Mouse (Mus musculus) liver, embryonic 16.5 days (tissue): ENCODE data around the gene Serpina16. TPM values are rescaled to one million over a fixed set of nuclear protein-coding genes. Genes with fewer than 3 reads are reported as not detected.
"Not testable (repeated sequence)": the region's sequence is repeated elsewhere in the genome, so short reads cannot be mapped to it uniquely, and the experiment has no call there.

Experiments used
- ATAC-seq: fragments of 200-750 bp; cut with Nextera tagmentation; 2 replicates; pipeline ENCODE4 v1.8.0; 2017; ENCODE audit warnings: low read depth, mild to moderate bottlenecking, moderate number of reproducible peaks, moderate library complexity
- H3K27ac ChIP-seq: fragments of 300-500 bp; sonication (generic); 2 replicates; pipeline ENCODE4 v1.5.1; 2014; ENCODE audit warnings: mild to moderate bottlenecking, low read length
- H3K27me3 ChIP-seq: fragments of 300-500 bp; sonication (generic); 2 replicates; pipeline ENCODE4 v1.6.1; 2014; ENCODE audit warnings: low read depth, low read length, mixed read lengths; ENCODE audit not compliant: control insufficient read depth, insufficient read depth
- H3K36me3 ChIP-seq: fragments of 300-500 bp; sonication (generic); 2 replicates; pipeline ENCODE4 v1.6.1; 2014; ENCODE audit warnings: mild to moderate bottlenecking; ENCODE audit not compliant: control insufficient read depth, insufficient read depth
- H3K4me1 ChIP-seq: fragments of 300-500 bp; sonication (generic); 2 replicates; pipeline ENCODE4 v1.6.1; 2014; ENCODE audit warnings: low read depth, low read length, mixed read lengths; ENCODE audit not compliant: control insufficient read depth
- H3K4me2 ChIP-seq: fragments of 300-500 bp; sonication (generic); 2 replicates; pipeline ENCODE4 v1.6.1; 2014; ENCODE audit warnings: low read depth, low read length, mixed read lengths
- H3K4me3 ChIP-seq: fragments of 300-500 bp; sonication (generic); 2 replicates; pipeline ENCODE4 v1.5.1; 2014; ENCODE audit warnings: low read depth, mild to moderate bottlenecking, low read length
- H3K9ac ChIP-seq: fragments of 300-500 bp; sonication (generic); 2 replicates; pipeline ENCODE4 v1.6.1; 2014; ENCODE audit warnings: low read depth, low read length
- H3K9me3 ChIP-seq: fragments of 300-500 bp; sonication (generic); replicated peaks from 2 replicates; pipeline ENCODE4 v1.6.1; 2016; ENCODE audit warnings: low read length; ENCODE audit not compliant: control insufficient read depth
- WGBS: fragments of 180-500 bp; shearing (Covaris S2); extraction: QIAGEN DNeasy Blood & Tissue Kit; methylation state at CpG from one replicate; pipeline ENCODE4 v1.1.7; 2014; ENCODE audit not compliant: insufficient replicate concordance; 5-methylcytosine and 5-hydroxymethylcytosine counted together
- polyA plus RNA-seq: library from polyadenylated mRNA; unstranded; fragments of >200 nt; fragmentation: Nextera tagmentation; extraction: Ambion mirVana; gene quantifications from 2 replicates; pipeline ENCODE4 v1.2.1, GENCODE M21; 2015

The Serpina16 gene
- polyA plus RNA-seq, 1 experiment from 2014 or later: 0.07 TPM

- Histone ChIP-seq H3K4me2 (no peak overlapping the region), H3K4me1 (no peaks in the 10 kb centered on the region; the same call in none of the 2 replicates), H3K9me3 (no peaks in the 10 kb centered on the region), H3K27ac (no peak overlapping the region), H3K27me3 (no peaks in the 10 kb centered on the region), H3K4me3 (no peak overlapping the region), H3K36me3 (no peaks in the 10 kb centered on the region), H3K9ac (no peak overlapping the region)
- no peak for ATAC-seq
- 54% methylated on average over 5 of the region's 5 CpGs for WGBS
Observed at GRCm38 (mm10) chr12:103670344-103670743, 5.6 kb downstream of the Serpina16 start.

- H3K27me3 ChIP-seq: no peaks in the 10 kb centered on the region
- no peak overlapping the region for H3K4me3 ChIP-seq
- H3K9ac ChIP-seq: no peak overlapping the region
- no peak overlapping the region for H3K4me2 ChIP-seq
- no peak for ATAC-seq
- H3K4me1 ChIP-seq: no peaks in the 10 kb centered on the region; the same call in 1 of the 2 replicates
- no peaks in the 10 kb centered on the region for H3K36me3 ChIP-seq
- no peak overlapping the region for H3K27ac ChIP-seq
- no peaks in the 10 kb centered on the region for H3K9me3 ChIP-seq
- 59% methylated on average over 3 of the region's 3 CpGs for WGBS
Observed at GRCm38 (mm10) chr12:103665286-103665685, 10.7 kb downstream of the Serpina16 start.

GRCm38 (mm10) chr12:103662053-103662452 is 13.9 kb downstream of the Serpina16 start:
- H3K36me3 ChIP-seq, H3K9me3 ChIP-seq, H3K4me3 ChIP-seq, H3K4me1 ChIP-seq, H3K4me2 ChIP-seq, H3K27me3 ChIP-seq, H3K9ac ChIP-seq, H3K27ac ChIP-seq: not testable (repeated sequence)
- peak; percentile 71 for ATAC-seq

GRCm38 (mm10) chr12:103660076-103660475 is 15.9 kb downstream of the Serpina16 start:
- 54% methylated on average over 5 of the region's 5 CpGs for WGBS
- no peak overlapping the region for H3K9ac ChIP-seq
- H3K36me3 ChIP-seq: no peaks in the 10 kb centered on the region
- H3K4me2 ChIP-seq: no peak overlapping the region
- no peak for ATAC-seq
- no peak overlapping the region for H3K27ac ChIP-seq
- no peaks in the 10 kb centered on the region; the same call in none of the 2 replicates for H3K4me1 ChIP-seq
- no peaks in the 10 kb centered on the region for H3K27me3 ChIP-seq
- no peaks in the 10 kb centered on the region for H3K9me3 ChIP-seq
- no peak overlapping the region for H3K4me3 ChIP-seq

GRCm38 (mm10) chr12:103659171-103659570 is 16.8 kb downstream of the Serpina16 start:
- Histone ChIP-seq H3K9ac (no peak overlapping the region), H3K9me3 (no peaks in the 10 kb centered on the region), H3K4me2 (no peak overlapping the region), H3K4me3 (no peak overlapping the region), H3K36me3 (no peaks in the 10 kb centered on the region), H3K27me3 (no peaks in the 10 kb centered on the region), H3K27ac (no peak overlapping the region), H3K4me1 (no peaks in the 10 kb centered on the region; the same call in none of the 2 replicates)
- 38% methylated on average over 2 of the region's 2 CpGs for WGBS
- ATAC-seq: no peak

- no peak for ATAC-seq
- Histone ChIP-seq H3K4me3 (no peak overlapping the region), H3K27ac (peak overlapping the region; percentile 14; the same call in 1 of the 2 replicates), H3K4me1 (no peaks in the 10 kb centered on the region; the same call in none of the 2 replicates), H3K9ac (no peak overlapping the region), H3K4me2 (no peak overlapping the region), H3K27me3 (no peaks in the 10 kb centered on the region), H3K36me3 (no peaks in the 10 kb centered on the region), H3K9me3 (no peaks in the 10 kb centered on the region)
- WGBS: 47% methylated on average over 10 of the region's 10 CpGs
Observed at GRCm38 (mm10) chr12:103657991-103658390, 17.9 kb downstream of the Serpina16 start.

GRCm38 (mm10) chr12:103656848-103657626 is 18.9 kb downstream of the Serpina16 start, which contains the start of gene Serpina6:
TSS of gene Serpina6 (minus strand) at chr12:103657212.
- Histone ChIP-seq H3K27me3 (no peaks in the 10 kb centered on the region), H3K4me3 (peak within 1 kb of the TSS; percentile 32), H3K9me3 (no peaks in the 10 kb centered on the region), H3K36me3 (no peaks in the 10 kb centered on the region), H3K4me1 (no peaks in the 10 kb centered on the region; the same call in none of the 2 replicates), H3K9ac (peak within 1 kb of the TSS; percentile 24), H3K4me2 (peak within 1 kb of the TSS; percentile 34), H3K27ac (peak within 1 kb of the TSS; percentile 72)
- peak; percentile 73 for ATAC-seq
- WGBS: 50% methylated on average over 9 of the region's 9 CpGs

GRCm38 (mm10) chr12:103655123-103656044 is 20.6 kb downstream of the Serpina16 start:
- Histone ChIP-seq H3K4me3 (peak overlapping the region; percentile 32), H3K4me2 (peak overlapping the region; percentile 46), H3K4me1 (no peaks in the 10 kb centered on the region; the same call in none of the 2 replicates), H3K27ac (peak overlapping the region; percentile 72), H3K36me3 (no peaks in the 10 kb centered on the region), H3K9me3 (no peaks in the 10 kb centered on the region), H3K9ac (peak overlapping the region; percentile 33), H3K27me3 (no peaks in the 10 kb centered on the region)
- WGBS: 55% methylated on average over 7 of the region's 7 CpGs
- peak; percentile 78 for ATAC-seq
